Mouse (Mus musculus): ENCODE measurements around the gene Col9a1. TPM values are rescaled to one million over a fixed set of nuclear protein-coding genes. Genes with fewer than 3 reads are reported as not detected.
A peak's percentile ranks its signal among the peaks of the same experiment; 100 is the strongest.

Gene Col9a1
- polyA plus RNA-seq, 1 experiment = not detected

DNA sequence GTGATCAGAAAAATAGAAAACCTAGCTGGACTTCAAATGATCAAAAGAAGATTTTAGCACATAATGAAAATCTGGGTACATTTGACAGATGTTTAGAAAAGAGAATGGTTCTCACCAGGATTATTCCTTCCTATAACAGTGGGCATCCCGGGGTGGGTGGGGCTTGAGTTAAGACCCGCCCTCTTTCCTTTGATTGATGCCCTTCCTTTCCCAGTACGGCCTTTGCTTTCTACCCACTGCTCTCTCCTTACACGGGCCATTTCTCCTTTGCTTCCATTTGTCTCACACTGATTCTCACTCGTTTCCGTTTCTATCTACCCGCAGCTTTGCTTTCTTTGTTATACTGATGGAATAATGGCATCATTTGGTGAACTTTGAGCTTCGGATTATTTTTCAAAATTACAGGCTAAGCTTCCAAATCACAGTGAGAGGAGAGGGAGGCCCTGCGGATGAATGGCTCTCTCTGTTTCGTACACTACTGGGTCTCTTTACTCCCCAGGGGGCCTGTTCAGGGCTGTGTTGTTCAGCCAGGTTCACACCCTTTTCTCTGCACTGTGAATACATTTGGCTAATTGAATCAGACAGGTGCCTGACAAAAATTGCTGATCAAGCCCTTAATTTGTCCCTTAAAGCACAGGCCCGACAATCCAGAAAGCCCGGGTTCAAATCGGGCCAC lies 68.4 kb downstream of the Col9a1 start:
- Histone ChIP-seq H3K4me1 (ENCODE audit: control insufficient read depth, insufficient read depth, low read length) (no peaks in the 10 kb centered on the region), H3K4me3 (replicated peaks; ENCODE audit: control insufficient read depth, low read depth, low read length) (no peak overlapping the region), H3K27ac (ENCODE audit: control insufficient read depth, insufficient read depth, low read depth, low read length, poor library complexity) (no peak overlapping the region)
- WGBS = 71% methylated on average over 13 of the region's 13 CpGs
- no peak for TF ChIP-seq POLR2A (IDR thresholded peaks at IDR 0.05; ENCODE audit: borderline replicate concordance, control insufficient read depth, low read depth, low read length)
- no peak for TF ChIP-seq CTCF (IDR thresholded peaks at IDR 0.05; ENCODE audit: control insufficient read depth, insufficient read depth, low read length)

DNA sequence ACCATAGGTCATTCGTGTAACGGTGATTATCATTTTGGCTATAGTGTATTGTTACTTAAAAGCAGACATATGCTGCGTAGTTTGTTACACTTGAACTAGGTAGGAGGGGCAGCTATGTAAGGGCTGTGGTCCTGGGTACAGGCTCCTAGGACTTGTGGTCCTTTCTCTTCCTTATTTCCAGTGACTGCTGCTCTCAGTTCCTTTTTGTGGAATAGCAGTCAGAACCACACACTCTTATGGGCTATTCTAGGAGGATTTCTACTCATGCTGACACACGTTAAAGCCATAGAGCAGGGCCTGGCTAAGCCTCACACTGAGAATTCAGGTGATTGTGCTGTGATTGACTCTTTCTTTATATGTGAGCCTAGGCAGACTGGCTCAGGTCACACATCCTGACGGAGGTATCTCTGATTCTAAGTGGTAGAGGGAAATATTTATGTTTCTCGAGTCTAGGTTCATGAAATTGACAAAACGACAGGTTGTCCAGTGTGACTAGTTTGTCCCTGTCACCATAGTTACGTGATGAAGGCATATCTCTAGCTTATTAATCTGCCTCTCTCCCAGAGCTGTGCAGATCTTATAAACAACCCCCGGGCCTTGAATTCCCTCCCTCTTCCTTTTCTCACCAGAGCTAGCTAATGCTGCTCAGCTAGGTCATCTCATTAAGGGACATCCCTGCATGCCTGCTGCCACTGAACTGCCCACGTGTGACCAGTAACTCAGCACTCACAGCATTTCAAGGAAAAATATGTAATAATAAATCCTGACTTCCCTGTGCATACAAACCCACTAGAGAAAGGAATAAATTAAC lies 71.1 kb downstream of the Col9a1 start:
- TF ChIP-seq POLR2A (IDR thresholded peaks at IDR 0.05; ENCODE audit: borderline replicate concordance, control insufficient read depth, low read depth, low read length) (no peak), CTCF (IDR thresholded peaks at IDR 0.05; ENCODE audit: control insufficient read depth, insufficient read depth, low read length) (no peak)
- Histone ChIP-seq H3K27ac (ENCODE audit: control insufficient read depth, insufficient read depth, low read depth, low read length, poor library complexity) (no peak overlapping the region), H3K4me3 (replicated peaks; ENCODE audit: control insufficient read depth, low read depth, low read length) (no peak overlapping the region), H3K4me1 (ENCODE audit: control insufficient read depth, insufficient read depth, low read length) (no peaks in the 10 kb centered on the region)
- WGBS = 71% methylated on average over 10 of the region's 10 CpGs

DNA sequence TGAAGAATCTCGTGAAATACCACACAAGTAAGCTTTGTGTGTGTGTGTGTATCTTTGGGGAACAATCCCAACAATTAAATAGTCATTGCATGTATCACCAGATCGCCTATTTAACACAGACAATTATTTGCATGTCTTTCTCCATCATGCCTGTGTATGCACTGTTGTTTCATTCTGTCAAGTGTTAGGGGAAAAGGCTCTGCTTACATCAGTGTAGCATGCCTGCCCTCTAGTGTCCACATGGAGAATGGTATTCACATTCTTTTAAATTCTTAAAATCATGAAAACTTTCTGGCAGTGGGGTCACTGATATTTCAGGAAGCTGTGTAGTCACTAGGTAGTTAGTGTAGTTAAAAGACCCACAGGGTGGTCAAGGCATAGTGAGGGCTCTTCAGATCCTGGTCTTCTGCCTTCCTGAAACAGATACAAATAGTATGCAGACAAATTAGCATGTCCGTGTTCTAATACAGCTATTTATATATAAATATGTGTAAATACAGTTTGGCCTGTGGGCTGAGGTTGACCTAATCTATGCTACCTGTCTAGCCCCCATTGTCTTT lies 71.8 kb downstream of the Col9a1 start:
- Histone ChIP-seq H3K4me1 (ENCODE audit: control insufficient read depth, insufficient read depth, low read length) (no peaks in the 10 kb centered on the region), H3K27ac (ENCODE audit: control insufficient read depth, insufficient read depth, low read depth, low read length, poor library complexity) (no peak overlapping the region), H3K4me3 (replicated peaks; ENCODE audit: control insufficient read depth, low read depth, low read length) (no peak overlapping the region)
- WGBS = 49% methylated on average over 3 of the region's 3 CpGs
- TF ChIP-seq CTCF (IDR thresholded peaks at IDR 0.05; ENCODE audit: control insufficient read depth, insufficient read depth, low read length) = peak; percentile 18; the same call in 1 of the 2 replicates
- TF ChIP-seq POLR2A (IDR thresholded peaks at IDR 0.05; ENCODE audit: borderline replicate concordance, control insufficient read depth, low read depth, low read length) = no peak

DNA sequence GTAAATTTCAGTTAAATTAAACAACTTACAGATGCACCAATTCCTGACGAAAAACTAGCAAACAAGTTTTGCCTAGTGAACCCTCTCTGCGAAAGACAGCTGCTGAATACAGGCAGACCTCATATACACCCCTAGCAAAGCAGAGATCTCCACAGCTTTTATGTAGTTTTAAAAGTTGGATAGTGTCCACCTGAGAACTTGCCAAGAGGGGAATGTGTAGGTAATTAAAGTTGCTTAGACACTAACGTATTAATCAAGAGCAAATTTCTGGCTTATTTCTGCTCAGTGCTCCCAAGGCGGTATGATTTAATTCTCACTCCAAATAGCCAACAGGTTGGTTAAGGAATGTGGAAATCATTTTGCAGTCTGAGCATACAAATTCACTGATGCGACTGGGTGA lies 80.6 kb downstream of the Col9a1 start:
- no peak for TF ChIP-seq CTCF (IDR thresholded peaks at IDR 0.05; ENCODE audit: control insufficient read depth, insufficient read depth, low read length)
- no peak overlapping the region for H3K4me3 ChIP-seq (replicated peaks; ENCODE audit: control insufficient read depth, low read depth, low read length)
- WGBS = 71% methylated on average over 5 of the region's 5 CpGs
- H3K27ac ChIP-seq (ENCODE audit: control insufficient read depth, insufficient read depth, low read depth, low read length, poor library complexity) = no peak overlapping the region
- H3K4me1 ChIP-seq (ENCODE audit: control insufficient read depth, insufficient read depth, low read length) = no peaks in the 10 kb centered on the region

DNA sequence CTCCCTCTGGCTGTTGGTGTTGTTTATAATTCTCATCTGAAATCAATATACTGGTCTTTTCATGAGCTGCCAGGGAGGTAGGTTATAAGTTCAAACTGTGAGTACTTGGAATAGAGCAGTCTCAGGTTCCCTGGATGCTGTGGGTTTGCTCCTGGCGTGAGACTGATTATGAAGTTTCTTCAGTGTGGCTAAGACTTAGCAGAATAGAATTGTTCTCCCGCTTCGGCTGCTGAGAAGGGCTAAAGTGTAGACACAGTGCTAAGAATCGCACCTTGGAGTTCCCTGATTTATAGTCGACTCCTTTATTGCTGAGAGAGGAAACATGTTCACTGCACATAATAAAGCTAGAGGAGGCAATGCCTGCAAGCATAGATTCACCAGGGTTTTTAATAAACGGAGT lies 82.0 kb downstream of the Col9a1 start:
- Histone ChIP-seq H3K4me3 (replicated peaks; ENCODE audit: control insufficient read depth, low read depth, low read length) (no peak overlapping the region), H3K27ac (ENCODE audit: control insufficient read depth, insufficient read depth, low read depth, low read length, poor library complexity) (no peak overlapping the region), H3K4me1 (ENCODE audit: control insufficient read depth, insufficient read depth, low read length) (no peaks in the 10 kb centered on the region)
- WGBS = 66% methylated on average over 6 of the region's 6 CpGs
- TF ChIP-seq CTCF (IDR thresholded peaks at IDR 0.05; ENCODE audit: control insufficient read depth, insufficient read depth, low read length) (no peak), POLR2A (IDR thresholded peaks at IDR 0.05; ENCODE audit: borderline replicate concordance, control insufficient read depth, low read depth, low read length) (no peak)

DNA sequence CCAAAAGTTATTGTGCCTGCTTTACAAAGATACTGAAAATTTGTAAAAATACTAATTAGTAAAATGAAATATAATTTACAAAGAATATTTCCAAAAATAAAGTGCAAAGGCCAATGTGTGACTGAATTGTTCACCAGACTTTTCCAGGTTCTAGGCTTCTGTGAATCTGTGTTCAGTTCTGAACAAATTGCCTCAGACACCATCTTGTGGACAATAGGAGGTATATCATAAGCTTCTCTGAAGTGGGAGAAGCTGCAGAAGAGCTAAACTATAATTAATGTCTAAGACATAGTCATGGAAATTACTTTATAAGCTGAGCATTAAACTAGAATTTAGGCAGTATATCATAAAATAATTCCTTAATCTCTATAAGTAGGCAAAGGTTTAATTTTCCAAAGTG lies 83.8 kb downstream of the Col9a1 start:
- Histone ChIP-seq H3K27ac (ENCODE audit: control insufficient read depth, insufficient read depth, low read depth, low read length, poor library complexity) (no peak overlapping the region), H3K4me3 (replicated peaks; ENCODE audit: control insufficient read depth, low read depth, low read length) (no peak overlapping the region), H3K4me1 (ENCODE audit: control insufficient read depth, insufficient read depth, low read length) (no peaks in the 10 kb centered on the region)
- TF ChIP-seq CTCF (IDR thresholded peaks at IDR 0.05; ENCODE audit: control insufficient read depth, insufficient read depth, low read length) = no peak
- TF ChIP-seq POLR2A (IDR thresholded peaks at IDR 0.05; ENCODE audit: borderline replicate concordance, control insufficient read depth, low read depth, low read length) = no peak

DNA sequence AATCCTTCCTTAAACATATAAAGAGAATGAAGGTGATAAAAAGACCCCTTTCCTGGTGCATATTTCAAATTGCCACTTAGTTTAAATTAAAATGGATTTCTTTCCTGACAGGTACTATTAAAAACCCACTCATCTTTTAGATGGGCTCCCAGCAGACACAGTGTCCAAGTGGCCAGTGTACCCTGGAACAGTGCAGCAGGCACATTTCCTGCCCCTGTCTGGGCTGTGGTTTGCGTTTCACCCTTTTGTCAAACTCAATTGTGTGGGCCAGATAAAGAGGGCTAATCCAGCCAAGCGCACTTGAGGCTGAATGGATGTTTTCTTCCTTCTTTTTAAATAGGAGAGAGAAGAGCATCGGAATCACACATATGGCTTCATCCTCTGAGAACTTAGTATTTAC lies 89.6 kb downstream of the Col9a1 start:
- 27% methylated on average over 3 of the region's 3 CpGs for WGBS
- Histone ChIP-seq H3K4me3 (replicated peaks; ENCODE audit: control insufficient read depth, low read depth, low read length) (no peak overlapping the region), H3K27ac (ENCODE audit: control insufficient read depth, insufficient read depth, low read depth, low read length, poor library complexity) (no peak overlapping the region), H3K4me1 (ENCODE audit: control insufficient read depth, insufficient read depth, low read length) (no peaks in the 10 kb centered on the region)
- no peak for TF ChIP-seq POLR2A (IDR thresholded peaks at IDR 0.05; ENCODE audit: borderline replicate concordance, control insufficient read depth, low read depth, low read length)
- TF ChIP-seq CTCF (IDR thresholded peaks at IDR 0.05; ENCODE audit: control insufficient read depth, insufficient read depth, low read length) = no peak

DNA sequence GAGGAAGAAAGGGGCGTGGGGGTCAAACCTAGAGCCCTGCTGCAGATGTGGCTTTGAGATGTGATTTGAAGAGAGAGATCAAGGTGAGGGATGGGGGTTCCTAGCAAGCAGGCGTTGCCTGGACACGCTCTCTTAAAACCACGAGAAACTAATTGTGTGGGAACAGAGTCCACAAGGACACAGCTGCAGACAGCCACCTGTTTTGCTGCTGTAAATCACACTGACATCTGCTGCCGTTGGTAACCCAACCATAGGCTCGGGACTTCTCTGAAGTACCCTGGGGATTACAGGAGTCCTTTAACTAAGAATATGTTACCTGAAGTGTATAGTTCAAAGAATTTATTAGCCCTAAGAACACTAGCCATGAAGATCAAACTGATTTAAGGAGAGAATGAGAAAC lies 109.0 kb downstream of the Col9a1 start:
- TF ChIP-seq CTCF (IDR thresholded peaks at IDR 0.05; ENCODE audit: control insufficient read depth, insufficient read depth, low read length) = no peak
- no peak for TF ChIP-seq POLR2A (IDR thresholded peaks at IDR 0.05; ENCODE audit: borderline replicate concordance, control insufficient read depth, low read depth, low read length)
- no peak overlapping the region for H3K27ac ChIP-seq (ENCODE audit: control insufficient read depth, insufficient read depth, low read depth, low read length, poor library complexity)
- H3K4me1 ChIP-seq (ENCODE audit: control insufficient read depth, insufficient read depth, low read length) = no peaks in the 10 kb centered on the region
- 22% methylated on average over 6 of the region's 6 CpGs for WGBS
- no peak overlapping the region for H3K4me3 ChIP-seq (replicated peaks; ENCODE audit: control insufficient read depth, low read depth, low read length)
